Mouse (Mus musculus): ENCODE data around the gene Car1. TPM values are rescaled to one million over a fixed set of nuclear protein-coding genes. Genes with fewer than 3 reads are reported as not detected.
"Not testable (repeated sequence)": the region's sequence is repeated elsewhere in the genome, so short reads cannot be mapped to it uniquely, and the experiment has no call there.

Gene Car1
- polyA plus RNA-seq, 1 experiment from 2014 or later, result not detected

DNA sequence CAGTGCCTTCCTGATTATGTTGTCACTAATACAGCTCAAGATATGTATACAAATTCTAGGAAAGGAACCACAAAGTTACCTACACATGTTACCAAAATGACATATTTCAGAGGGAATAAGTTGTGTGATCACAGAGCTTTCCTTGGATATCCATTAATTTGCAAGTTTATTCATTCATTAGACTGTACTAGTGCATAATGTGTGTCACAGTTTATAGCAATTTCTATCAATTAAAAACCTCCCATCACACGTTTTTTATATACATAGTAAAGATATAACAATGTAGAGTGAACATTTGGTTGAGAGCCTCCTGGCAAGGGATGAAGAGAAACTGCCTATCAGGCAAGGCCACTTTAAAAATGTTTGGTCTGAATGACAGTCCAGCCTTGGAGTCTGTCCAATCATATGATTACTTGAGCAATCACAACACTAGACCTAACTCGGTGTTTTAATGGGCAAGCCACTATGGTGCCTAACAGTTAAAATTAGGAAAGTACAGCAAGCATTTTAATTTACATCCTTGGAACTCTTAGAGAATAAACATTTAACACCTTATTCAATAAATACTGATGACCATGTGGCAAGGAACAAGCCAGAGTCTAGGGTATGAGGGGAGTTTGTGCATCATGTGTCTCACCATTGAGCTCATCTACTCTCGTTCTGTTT lies 31.5 kb downstream of the Car1 start:
- 75% methylated on average over 3 of the region's 3 CpGs for WGBS
- not testable (repeated sequence) for ATAC-seq (ENCODE audit: low read depth); H3K36me3 ChIP-seq; H3K4me3 ChIP-seq; H3K27ac ChIP-seq (replicated peaks); H3K27me3 ChIP-seq; H3K9ac ChIP-seq; H3K4me2 ChIP-seq; H3K9me3 ChIP-seq; H3K4me1 ChIP-seq (replicated peaks)

DNA sequence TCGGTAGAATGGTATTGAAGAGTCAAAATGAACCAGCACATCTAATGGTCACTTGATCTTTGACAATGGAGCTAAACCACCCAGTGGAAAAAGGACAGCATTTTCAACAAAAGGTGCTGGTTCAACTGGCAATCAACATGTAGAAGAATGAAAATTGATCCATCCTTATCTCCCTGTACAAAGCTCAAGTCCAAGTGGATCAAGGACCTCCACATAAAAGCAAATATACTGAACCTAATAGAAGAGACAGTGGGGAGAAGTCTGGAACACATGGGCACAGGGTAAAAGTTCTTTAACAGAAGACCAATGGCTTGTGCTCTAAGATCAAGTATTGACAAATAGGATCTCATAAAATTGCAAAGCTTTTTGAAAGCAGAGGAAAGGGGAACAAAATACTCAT lies 33.6 kb downstream of the Car1 start:
- not testable (repeated sequence) for H3K36me3 ChIP-seq; H3K9me3 ChIP-seq; H3K4me3 ChIP-seq; H3K4me2 ChIP-seq; ATAC-seq (ENCODE audit: low read depth); H3K4me1 ChIP-seq (replicated peaks); H3K27me3 ChIP-seq; H3K27ac ChIP-seq (replicated peaks); H3K9ac ChIP-seq
- 84% methylated on average over 1 of the region's 1 CpGs for WGBS

- not testable (repeated sequence) for H3K4me2 ChIP-seq; H3K4me3 ChIP-seq; H3K27me3 ChIP-seq; H3K4me1 ChIP-seq (replicated peaks); H3K36me3 ChIP-seq; ATAC-seq (ENCODE audit: low read depth); H3K9me3 ChIP-seq; H3K27ac ChIP-seq (replicated peaks); H3K9ac ChIP-seq
- 94% methylated on average over 1 of the region's 1 CpGs for WGBS
Observed at GRCm38 (mm10) chr3:14772473-14772872, 35.7 kb downstream of the Car1 start.

DNA sequence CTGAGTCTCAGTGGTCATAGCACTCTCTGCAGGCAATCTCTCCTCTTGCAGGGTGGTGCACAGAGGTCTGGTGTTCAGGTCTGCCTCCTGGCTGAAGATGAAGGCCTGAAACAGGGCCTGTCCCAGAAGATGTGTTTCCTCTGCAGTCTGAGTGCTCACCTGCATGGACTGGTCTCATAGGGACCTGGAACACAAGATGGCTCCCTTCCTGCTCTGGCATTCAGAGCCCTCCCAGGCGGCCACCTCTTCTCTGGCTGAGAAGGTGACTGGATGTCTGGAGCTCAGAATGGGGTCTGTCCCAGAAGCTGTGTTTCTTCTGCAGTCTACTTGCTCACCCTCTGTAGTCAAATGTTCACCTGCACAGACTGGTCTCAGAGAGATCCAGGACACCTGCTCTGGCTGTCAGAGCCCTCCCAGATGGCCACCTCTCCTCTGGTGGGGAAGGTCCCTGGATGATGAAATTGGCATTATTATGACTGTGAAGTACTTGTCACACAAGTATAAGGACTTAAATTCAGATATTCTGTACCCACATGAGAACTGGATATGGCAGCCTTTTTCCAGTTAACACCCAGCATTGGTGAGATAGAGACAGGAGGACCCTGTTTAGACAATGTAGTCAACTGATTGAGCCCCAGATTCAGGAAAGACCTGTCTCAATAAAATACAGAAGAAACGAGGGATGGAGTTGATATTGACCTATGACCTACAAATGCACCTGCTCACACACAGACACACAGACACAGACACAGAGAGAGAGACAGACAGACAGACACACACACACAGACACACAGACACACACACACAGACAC lies 43.2 kb downstream of the Car1 start:
- no peak for ATAC-seq (ENCODE audit: low read depth)
- WGBS, result 75% methylated on average over 2 of the region's 2 CpGs
- no peak overlapping the region for H3K4me3 ChIP-seq
- no peak overlapping the region for H3K9ac ChIP-seq
- H3K9me3 ChIP-seq, result no peaks in the 10 kb centered on the region
- no peak overlapping the region for H3K27ac ChIP-seq (replicated peaks)
- no peaks in the 10 kb centered on the region for H3K36me3 ChIP-seq
- no peaks in the 10 kb centered on the region for H3K27me3 ChIP-seq
- no peaks in the 10 kb centered on the region for H3K4me1 ChIP-seq (replicated peaks)
- H3K4me2 ChIP-seq, result no peak overlapping the region

DNA sequence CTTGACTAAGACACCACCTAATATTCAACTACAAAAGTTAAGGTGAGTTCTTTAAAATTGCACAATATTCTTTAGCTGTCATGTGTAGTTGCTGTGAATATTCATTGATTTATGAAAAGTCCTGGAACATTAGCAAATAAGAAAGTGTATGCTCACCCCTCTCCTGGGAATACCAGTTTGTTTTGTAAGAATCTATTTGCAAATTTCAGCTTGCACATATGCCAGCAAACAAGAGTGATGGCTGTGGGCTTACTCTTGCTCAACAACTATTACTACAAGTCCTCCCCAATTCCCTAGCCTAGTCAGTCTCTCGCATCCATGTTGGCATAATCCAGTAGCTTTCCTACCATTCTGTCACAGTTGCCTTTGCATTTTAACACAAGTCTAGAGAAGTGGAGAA lies 52.5 kb downstream of the Car1 start:
- Histone ChIP-seq H3K9me3 (no peaks in the 10 kb centered on the region), H3K9ac (no peak overlapping the region), H3K27me3 (no peaks in the 10 kb centered on the region), H3K4me1 (replicated peaks) (no peaks in the 10 kb centered on the region), H3K4me2 (no peak overlapping the region), H3K27ac (replicated peaks) (no peak overlapping the region), H3K36me3 (no peaks in the 10 kb centered on the region), H3K4me3 (no peak overlapping the region)
- ATAC-seq (ENCODE audit: low read depth), result no peak
- WGBS, result 93% methylated on average over 1 of the region's 1 CpGs

DNA sequence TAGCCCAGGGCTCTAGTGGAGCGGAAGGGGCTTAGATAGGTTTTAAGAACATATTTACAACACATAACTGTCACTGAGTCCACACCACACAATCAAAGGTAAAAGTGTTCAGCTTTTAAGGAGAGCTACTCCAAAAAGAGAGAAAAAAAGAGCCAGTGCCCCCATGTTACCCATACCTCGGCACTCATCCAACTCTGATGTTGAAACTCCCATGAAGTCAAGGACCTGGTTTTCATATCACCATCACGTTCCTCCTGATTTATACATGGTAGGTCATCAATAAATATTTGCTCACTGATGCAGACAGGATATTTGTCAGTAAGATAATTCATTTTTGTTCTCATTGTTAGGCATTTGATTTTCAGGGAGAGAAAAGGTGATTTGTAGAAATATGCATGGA lies 62.1 kb downstream of the Car1 start:
- no peaks in the 10 kb centered on the region for H3K36me3 ChIP-seq
- no peak overlapping the region for H3K9ac ChIP-seq
- no peak overlapping the region for H3K4me3 ChIP-seq
- WGBS, result 91% methylated on average over 3 of the region's 3 CpGs
- no peaks in the 10 kb centered on the region for H3K9me3 ChIP-seq
- H3K4me2 ChIP-seq, result no peak overlapping the region
- no peaks in the 10 kb centered on the region for H3K27me3 ChIP-seq
- no peaks in the 10 kb centered on the region for H3K4me1 ChIP-seq (replicated peaks)
- no peak for ATAC-seq (ENCODE audit: low read depth)
- H3K27ac ChIP-seq (replicated peaks), result no peak overlapping the region

- H3K9ac ChIP-seq, result no peak overlapping the region
- WGBS, result 66% methylated on average over 2 of the region's 2 CpGs
- ATAC-seq (ENCODE audit: low read depth), result no peak
- no peaks in the 10 kb centered on the region for H3K4me1 ChIP-seq (replicated peaks)
- no peak overlapping the region for H3K4me3 ChIP-seq
- no peak overlapping the region for H3K4me2 ChIP-seq
- H3K27me3 ChIP-seq, result no peaks in the 10 kb centered on the region
- no peak overlapping the region for H3K27ac ChIP-seq (replicated peaks)
- H3K9me3 ChIP-seq, result no peaks in the 10 kb centered on the region
- no peaks in the 10 kb centered on the region for H3K36me3 ChIP-seq
Observed at GRCm38 (mm10) chr3:14738261-14738660, 69.9 kb downstream of the Car1 start.

GRCm38 (mm10) chr3:14727496-14727895 lies 80.7 kb downstream of the Car1 start:
- not testable (repeated sequence) for H3K36me3 ChIP-seq; H3K27ac ChIP-seq (replicated peaks); H3K4me3 ChIP-seq; H3K9me3 ChIP-seq; ATAC-seq (ENCODE audit: low read depth); H3K4me1 ChIP-seq (replicated peaks); H3K9ac ChIP-seq; H3K4me2 ChIP-seq; H3K27me3 ChIP-seq
- WGBS, result 88% methylated on average over 1 of the region's 1 CpGs

GRCm38 (mm10) chr3:14725462-14725861 lies 82.7 kb downstream of the Car1 start:
- not testable (repeated sequence) for H3K9me3 ChIP-seq; H3K9ac ChIP-seq; H3K27ac ChIP-seq (replicated peaks); H3K4me1 ChIP-seq (replicated peaks); H3K4me2 ChIP-seq; H3K36me3 ChIP-seq; ATAC-seq (ENCODE audit: low read depth); H3K4me3 ChIP-seq; H3K27me3 ChIP-seq

Other genes with a start within 250 kb of the Car1 start
- gene 1810022K09Rik, start 197.1 kb downstream of the Car1 start, polyA plus RNA-seq (2015; fragmentation: Nextera tagmentation; extraction: Ambion mirVana), result 455 and 479 TPM in 2 replicates
- 1.7 and 2.4 TPM in 2 replicates for gene Car13, start 166.6 kb downstream of the Car1 start, polyA plus RNA-seq (2015; fragmentation: Nextera tagmentation; extraction: Ambion mirVana)
- gene Car3, start 55.1 kb upstream of the Car1 start, polyA plus RNA-seq (2015; fragmentation: Nextera tagmentation; extraction: Ambion mirVana), result 10.0 and 10.1 TPM in 2 replicates
- 24.4 and 28.4 TPM in 2 replicates for gene Car2, start 77.9 kb upstream of the Car1 start, polyA plus RNA-seq (2015; fragmentation: Nextera tagmentation; extraction: Ambion mirVana)